Mouse (Mus musculus): ENCODE results near the gene Urah. TPM values are rescaled to one million over a fixed set of nuclear protein-coding genes. Genes with fewer than 3 reads are reported as not detected.

Gene Urah
- total RNA-seq, 4 experiments from 2014 or later, result not detected

DNA sequence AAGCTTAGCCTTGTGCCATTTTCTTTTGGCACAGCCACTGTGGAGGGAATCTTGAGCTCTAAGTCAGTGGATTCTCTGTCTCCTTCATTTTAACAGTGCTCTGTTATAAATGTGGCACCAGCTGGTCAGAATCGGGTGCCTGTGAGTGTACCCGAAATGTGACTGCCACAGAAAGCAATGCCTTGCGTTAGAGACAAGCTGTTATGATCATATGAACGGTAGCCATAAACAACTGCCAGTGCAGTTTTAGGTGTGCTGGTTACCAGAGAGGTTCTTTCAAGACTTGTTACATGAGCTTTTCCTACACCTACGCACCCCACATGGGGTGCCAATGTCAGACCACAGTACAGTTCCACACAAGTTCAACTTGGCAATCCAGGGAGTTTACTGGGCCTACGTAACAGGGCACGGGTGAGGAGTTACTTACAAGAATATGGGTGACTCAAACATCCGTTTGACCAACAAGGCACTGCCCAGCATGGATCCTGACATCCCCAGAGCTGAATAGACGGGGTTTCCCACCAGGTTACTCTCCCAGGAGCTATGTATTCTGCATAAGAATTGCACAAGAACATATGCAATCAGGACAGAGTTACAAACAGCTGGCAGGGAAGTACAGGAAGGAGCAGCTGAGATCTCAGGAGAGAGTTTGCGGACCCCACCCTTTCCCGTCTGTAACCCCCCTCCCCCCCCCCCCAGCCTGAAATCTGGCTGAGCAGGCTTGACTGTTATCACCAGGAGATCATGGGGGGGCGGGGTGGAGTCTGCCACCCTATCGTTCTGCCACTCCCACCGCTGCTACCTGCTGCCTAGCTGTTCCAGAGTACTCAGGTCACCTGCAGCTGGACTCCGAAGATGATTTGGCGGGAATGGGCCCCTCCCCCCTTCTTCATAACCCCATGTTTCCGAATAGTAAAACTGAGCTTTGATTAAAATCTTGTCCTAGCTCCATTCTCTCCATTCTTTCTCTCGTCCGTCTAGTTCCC is 6.2 kb downstream of the Urah start:
- no peak for DNase-seq (ENCODE audit: low spot score in 2 of 2)

DNA sequence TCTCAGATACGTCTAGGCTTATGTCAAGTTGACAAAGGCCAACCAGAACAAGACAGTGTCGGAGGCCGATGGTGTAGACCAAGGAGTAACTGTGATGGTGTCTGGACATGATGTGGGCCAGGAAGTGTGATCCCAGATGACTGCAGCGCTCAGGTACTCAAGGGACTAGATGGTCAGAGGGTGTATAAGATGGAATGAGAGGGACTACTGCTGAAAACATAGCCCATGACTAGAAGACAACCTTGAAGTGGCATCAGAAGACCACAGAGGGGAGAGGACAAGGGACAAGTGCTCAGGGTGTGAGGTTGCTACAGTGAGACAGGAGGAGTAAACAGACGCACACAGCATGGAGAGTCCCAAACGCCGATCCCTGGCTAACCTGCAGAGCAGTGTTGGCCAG is 9.0 kb downstream of the Urah start:
- DNase-seq (ENCODE audit: low spot score in 2 of 2), result no peak

GRCm38 (mm10) chr7:140844905-140845665 is 10.3 kb downstream of the Urah start, which contains the start of gene Scgb1c1:
TSS of gene Scgb1c1 (plus strand) at chr7:140845547.
- peak; percentile 74 to 78 for DNase-seq (ENCODE audit: low spot score in 2 of 2)

GRCm38 (mm10) chr7:140845683-140846082 is 10.9 kb downstream of the Urah start:
- DNase-seq (ENCODE audit: low spot score in 2 of 2), result no peak

- DNase-seq (ENCODE audit: low spot score in 2 of 2), result no peak
Observed at GRCm38 (mm10) chr7:140846676-140847075, 11.9 kb downstream of the Urah start.

DNA sequence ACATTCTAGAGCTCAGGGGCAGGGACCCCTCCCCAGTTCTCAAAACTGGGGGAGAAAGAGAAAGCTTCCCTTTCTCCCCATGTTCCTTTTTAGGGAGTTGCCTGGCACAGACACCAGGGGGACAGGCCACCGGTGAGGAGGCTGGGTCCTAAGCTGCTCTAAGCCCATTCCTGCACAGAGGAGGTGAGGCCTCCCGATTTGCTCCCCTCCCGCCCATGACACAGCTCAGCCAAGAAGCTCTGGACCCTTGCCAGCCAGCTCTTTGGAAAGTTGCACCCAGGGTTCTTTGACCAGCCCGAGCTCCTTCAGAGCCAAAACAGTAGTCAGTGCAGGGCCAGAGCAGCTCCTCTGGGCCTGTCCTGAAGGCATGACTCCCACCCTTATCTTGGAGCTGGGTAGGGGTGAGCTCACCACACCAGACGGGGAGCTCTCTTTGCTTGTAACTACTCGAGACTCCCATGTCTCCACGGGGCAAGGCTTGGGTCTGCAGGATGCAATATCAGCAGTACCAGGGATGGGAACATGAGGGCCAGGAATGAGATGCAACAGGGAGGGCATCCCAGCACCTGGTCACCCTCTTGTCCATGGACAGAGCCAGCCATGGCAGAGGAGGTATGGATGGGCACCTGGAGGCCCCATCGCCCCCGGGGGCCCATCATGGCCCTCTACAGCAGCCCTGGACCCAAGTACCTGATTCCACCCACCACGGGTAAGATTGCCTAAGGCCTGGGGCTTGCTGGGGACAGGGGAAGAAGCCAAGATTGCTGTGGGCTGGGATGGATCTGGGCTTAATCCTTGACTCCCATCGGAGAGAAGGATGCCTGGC is 13.2 kb downstream of the Urah start, which contains the start of gene Odf3:
TSS of gene Odf3 (plus strand) at position 51 of the 826 bp plus-strand sequence.
- DNase-seq (ENCODE audit: low spot score in 2 of 2), result no peak

DNA sequence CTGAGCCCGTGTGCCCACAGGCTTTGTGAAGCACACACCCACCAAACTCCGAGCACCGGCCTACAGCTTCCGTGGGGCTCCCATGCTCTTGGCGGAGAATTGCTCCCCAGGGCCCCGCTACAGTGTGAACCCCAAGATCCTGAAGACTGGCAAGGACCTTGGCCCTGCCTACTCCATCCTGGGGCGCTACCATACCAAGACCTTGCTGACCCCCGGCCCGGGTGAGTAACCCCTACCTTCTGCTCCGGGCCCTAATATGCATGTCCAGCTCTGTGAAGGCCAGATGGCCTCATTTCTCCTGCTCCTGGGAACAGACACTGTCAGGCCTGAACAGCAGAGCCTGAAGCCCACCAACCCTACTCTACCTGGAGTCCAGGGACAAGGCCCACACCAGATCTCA is 13.8 kb downstream of the Urah start:
- no peak for DNase-seq (ENCODE audit: low spot score in 2 of 2)

DNA sequence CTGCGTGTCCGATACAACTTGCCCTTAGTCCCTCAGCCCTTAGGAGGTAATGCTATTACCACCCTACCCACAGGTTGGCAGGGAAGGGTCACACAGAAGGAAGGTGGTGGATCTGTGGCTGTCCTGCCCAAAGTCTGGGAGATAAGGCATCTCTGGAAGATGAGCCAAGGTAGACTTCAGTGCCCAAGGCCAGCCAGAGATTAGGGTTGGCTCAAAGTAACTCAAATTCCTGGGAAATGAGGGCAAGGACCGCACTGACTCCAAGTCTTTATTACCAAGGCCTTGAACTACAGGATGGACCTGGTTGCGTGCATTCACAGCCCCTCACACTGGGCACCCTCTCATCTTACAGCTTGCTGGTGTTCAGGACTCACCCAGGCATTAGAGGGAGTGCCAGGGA is 17.1 kb downstream of the Urah start:
- no peak for DNase-seq (ENCODE audit: low spot score in 2 of 2)

GRCm38 (mm10) chr7:140853386-140853785 is 18.6 kb downstream of the Urah start:
- no peak for DNase-seq (ENCODE audit: low spot score in 2 of 2)

GRCm38 (mm10) chr7:140854483-140854882 is 19.7 kb downstream of the Urah start:
- no peak for DNase-seq (ENCODE audit: low spot score in 2 of 2)

DNA sequence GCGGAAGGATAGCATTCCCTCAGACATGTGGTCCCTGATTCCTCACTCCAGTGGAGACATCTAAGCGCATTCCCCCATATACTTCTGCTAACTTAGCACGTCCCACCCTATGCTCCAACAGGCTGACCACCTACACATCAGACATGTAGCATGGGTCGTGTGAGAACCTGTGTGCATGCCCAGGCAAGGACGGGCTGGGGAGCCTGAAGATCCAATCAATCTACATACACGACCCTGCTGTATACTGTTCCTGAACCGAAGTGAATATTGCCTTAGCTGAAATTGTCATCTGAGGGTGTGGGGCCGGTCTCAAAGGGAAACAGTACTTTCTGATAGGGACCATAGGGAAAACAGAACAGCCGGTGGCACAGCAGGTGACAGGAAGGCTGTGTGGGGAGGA is 20.4 kb downstream of the Urah start:
- DNase-seq (ENCODE audit: low spot score in 2 of 2), result no peak

DNA sequence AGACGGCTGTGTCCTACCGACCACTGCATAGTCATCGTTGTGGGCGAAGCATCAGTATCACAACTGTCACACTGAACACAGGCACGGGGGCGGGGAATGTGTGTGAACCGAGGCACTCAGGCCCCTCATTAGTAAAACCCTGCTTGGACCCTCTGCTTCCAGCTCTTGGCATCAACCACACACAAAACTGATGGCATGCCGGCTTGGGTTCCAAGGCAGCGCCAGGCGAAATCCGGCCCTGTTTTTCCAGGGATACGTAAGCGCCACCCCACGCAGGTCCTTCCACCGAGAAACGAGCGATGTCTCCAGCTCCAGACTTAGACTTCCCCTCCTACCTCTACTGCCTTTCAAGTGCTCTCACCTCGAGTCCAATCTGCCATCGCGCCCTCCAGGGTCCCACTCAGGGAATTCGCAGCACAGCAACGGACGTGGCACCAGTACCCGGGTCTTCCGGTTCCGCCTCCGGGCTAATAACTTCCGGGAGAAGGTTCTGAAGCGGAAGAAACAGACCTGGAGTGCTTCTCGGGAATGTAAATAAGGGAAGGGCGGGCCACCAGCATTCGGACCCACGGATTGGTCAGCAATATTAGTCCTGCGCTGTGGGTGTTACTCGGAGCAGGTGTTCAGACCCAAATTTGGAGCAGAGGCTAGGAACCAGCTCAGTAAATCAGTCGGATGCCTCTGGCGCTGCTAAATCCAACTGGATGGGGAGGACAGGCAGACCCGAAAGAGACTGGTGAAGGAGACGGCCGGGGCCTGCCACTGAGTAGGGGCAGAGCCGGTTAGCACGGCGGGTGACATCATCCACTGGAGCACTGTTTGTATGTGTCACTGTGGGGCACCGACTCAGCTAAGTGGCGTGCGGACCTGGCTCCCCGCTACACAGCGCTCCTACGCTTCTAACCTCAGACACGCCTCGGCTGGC is 21.3 kb downstream of the Urah start, which contains the start of gene Gm45785:
TSS of gene Gm45785 (minus strand) at position 472 of the 925 bp plus-strand sequence.
- DNase-seq (ENCODE audit: low spot score in 2 of 2), result peak; percentile 80 to 86

- DNase-seq (ENCODE audit: low spot score in 2 of 2), result peak; percentile 82 to 88
Observed at GRCm38 (mm10) chr7:140856785-140857549, 22.1 kb downstream of the Urah start, which contains the start of gene Ric8a. TSS of gene Ric8a (plus strand) at chr7:140856957.

DNA sequence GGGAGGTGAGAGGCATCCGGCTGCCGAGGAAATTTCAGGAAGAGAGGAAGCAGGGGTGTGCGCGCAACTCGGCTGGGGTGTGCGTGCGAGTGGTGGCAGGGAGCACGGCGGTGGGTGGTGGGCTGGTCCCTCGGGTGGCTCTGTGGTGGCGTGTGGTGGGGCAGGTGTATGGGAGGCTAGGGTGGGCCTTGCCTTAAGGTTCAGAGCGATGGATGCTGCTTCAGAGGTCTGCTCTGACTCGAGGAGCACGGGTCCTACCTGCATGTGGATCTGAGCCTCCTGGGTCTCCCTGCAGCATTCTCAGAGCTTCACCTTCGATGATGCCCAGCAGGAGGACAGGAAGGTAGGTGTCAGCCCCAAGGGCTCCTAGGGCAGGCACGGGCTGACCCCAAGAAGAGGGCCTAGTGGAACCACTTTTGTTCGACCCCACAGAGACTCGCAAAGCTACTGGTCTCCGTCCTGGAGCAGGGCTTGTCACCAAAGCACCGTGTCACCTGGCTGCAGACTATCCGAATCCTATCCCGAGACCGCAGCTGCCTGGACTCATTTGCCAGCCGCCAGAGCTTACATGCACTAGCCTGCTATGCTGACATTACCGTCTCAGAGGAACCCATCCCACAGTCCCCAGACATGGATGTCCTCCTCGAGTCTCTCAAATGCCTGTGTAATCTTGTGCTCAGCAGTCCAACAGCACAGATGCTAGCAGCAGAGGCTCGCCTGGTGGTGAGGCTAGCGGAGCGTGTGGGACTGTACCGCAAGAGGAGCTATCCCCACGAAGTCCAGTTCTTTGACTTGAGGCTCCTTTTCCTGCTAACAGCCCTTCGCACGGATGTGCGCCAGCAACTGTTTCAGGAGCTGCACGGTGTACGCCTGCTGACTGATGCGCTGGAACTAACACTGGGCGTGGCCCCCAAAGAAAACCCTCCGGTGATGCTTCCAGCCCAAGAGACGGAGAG is 23.0 kb downstream of the Urah start, which contains the start of gene Bet1l:
TSS of gene Bet1l (minus strand) at position 28 of the 956 bp plus-strand sequence.
- DNase-seq (ENCODE audit: low spot score in 2 of 2), result no peak

DNA sequence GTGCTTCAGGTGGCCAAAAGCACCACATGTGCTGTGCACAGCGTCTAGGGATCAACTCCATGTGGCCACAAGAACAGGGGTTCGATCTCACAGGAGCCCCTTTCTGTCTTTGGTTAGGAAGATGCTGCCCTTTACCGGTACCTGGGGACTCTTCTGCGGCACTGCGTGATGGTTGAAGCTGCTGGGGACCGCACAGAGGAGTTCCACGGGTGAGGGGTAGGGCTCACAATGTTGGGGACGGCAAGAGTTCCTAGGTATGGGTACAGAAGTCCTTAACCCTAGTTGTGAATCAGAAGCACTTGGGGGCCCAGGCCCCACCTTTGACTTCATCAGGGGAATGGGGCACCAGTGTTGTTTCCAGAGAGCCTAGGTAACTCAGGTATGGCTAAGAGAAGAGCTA is 23.9 kb downstream of the Urah start:
- no peak for DNase-seq (ENCODE audit: low spot score in 2 of 2)

GRCm38 (mm10) chr7:140859997-140860396 is 25.2 kb downstream of the Urah start:
- no peak for DNase-seq (ENCODE audit: low spot score in 2 of 2)

- no peak for DNase-seq (ENCODE audit: low spot score in 2 of 2)
Observed at GRCm38 (mm10) chr7:140860728-140861127, 25.9 kb downstream of the Urah start.

- DNase-seq (ENCODE audit: low spot score in 2 of 2), result no peak
Observed at GRCm38 (mm10) chr7:140864761-140865160, 29.9 kb downstream of the Urah start.

Data from gastrocnemius, adult 8-10 months (tissue).